Mouse (Mus musculus) olfactory bulb, adult 2 months (tissue): Measurements from ENCODE around the gene Chka.

Experiments used
- CTCF ChIP-seq: fragments of 200-500 bp; IDR thresholded peaks from 2 replicates; pipeline ENCODE4 v1.5.1; 2012; ENCODE audit warnings: low read depth, mild to moderate bottlenecking, low read length, moderate library complexity; ENCODE audit not compliant: insufficient read depth
- POLR2A ChIP-seq: fragments of 200-500 bp; IDR thresholded peaks from 2 replicates; pipeline ENCODE4 v1.6.1; 2012; ENCODE audit warnings: mild to moderate bottlenecking, low read depth, low read length, moderate library complexity; ENCODE audit not compliant: insufficient read depth

DNA sequence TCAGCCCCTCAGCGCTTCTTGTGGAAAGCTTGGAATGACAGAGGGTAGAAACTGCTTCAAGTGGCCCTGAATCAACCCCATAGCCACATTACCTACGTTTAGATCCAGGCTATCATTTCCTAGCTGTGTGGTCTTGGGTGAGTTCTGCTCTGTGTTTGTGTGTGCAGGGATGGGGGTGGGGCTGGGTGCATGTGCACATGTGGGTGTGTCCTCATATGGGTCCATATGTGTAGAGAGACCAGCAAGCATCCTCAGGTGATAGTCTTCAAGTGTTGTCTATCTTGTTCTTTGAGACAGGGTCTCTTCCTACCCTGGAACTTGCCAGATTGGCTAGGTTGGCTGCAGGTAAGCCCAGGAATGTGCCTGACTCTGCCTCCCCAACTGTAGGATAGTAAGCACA, 2.3 kb upstream of the Chka start:
- TF ChIP-seq CTCF = no peak
- no peak for TF ChIP-seq POLR2A
